Mouse (Mus musculus) cerebellum, adult 2 months (tissue): ENCODE results near the gene Flnb.

Experiments
- CTCF ChIP-seq: fragments of 200-500 bp; IDR thresholded peaks from 2 replicates; pipeline ENCODE4 v1.5.1; 2011; ENCODE audit warnings: low read depth, mild to moderate bottlenecking, control low read depth, low read length, moderate library complexity, borderline replicate concordance; ENCODE audit not compliant: insufficient read depth
- POLR2A ChIP-seq: fragments of 200-500 bp; IDR thresholded peaks from 2 replicates; pipeline ENCODE4 v1.6.1; 2011; ENCODE audit warnings: low read length, control low read depth, borderline replicate concordance; ENCODE audit not compliant: insufficient read depth

DNA sequence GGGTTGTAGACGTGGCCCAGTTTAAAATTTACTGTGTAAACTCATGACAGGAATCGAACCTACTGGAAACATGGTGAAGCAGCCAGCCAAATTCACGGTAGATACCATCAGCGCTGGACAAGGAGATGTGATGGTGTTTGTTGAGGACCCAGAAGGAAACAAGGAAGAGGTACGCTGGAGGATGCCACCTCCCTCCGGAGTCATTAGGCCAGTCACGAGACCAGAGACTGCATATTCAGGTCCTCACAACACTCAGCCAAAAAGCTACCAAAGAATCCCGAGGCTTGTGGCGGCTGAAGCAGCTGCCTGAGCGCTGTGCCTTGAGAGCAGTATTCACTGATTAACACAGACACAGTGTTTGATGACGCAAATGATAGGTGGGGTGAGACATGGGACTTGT lies 63.8 kb downstream of the Flnb start:
- TF ChIP-seq CTCF (no peak), POLR2A (no peak)
